Mouse (Mus musculus): ENCODE measurements around the gene Dnajc3.
"Not testable (repeated sequence)": the region's sequence is repeated elsewhere in the genome, so short reads cannot be mapped to it uniquely, and the experiment has no call there.

Gene Dnajc3

DNA sequence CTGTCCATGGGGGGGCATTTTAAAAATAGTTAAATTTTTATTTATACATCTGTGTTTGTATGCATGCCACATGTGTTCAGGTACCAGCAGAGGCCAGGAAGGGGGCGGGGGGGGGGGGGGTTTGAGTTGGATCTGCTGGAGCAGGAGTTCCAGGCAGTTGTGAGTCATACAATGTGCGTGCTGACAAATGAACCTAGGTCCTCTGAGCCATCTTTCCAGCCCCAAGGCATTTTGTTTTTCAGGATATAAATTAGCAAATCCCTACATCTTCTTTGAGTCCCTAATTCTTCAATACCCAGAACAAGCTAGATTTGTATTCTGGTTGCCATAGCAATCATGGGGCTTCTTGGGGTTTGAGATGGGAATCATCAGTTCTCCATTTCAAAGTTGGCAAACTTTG lies 6.6 kb upstream of the Dnajc3 start:
- DNase-seq (ENCODE audit: low read depth), result no peak

- DNase-seq (ENCODE audit: low read depth), result no peak
Observed at GRCm38 (mm10) chr14:118932956-118933355, 4.8 kb upstream of the Dnajc3 start.

DNA sequence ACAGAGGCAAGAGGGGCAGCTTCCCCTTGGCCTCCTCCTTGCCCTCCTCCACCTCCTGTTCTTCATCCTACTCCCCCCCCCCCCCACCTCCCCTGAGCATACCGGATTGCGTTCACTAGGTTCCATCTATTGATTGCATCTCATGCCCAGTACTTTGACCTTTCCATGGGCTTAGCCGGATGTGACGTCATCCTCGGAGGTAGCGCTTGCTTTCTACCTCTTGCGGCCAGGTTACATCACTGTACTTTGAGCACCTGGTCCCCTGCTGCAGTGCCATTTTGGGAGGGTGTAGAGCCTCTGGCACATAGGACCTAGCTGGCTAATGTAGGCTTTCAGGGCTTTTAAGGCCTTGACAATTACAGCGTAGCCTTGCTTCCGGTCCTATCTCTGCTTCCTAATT lies 3.1 kb upstream of the Dnajc3 start:
- DNase-seq (ENCODE audit: low read depth), result no peak

DNA sequence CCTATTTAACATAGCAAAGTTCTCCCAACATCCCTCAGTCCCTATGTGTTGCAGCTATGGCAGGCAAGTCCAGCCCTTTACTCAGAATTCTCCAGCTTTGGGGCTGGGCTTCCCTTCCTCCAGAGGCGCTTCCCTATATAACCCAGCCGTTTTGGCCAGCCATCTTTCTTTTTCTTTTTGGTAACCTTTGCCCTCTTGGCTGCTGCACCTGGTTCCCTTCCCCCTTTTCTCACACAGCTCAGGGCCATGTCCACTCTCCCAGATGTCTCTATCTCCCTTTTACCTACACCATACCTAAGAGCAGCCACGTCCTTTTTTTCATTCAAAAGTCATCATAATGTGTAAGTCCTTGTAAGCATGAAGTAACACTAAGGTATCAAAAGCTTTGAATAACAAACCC lies 1.5 kb upstream of the Dnajc3 start:
- no peak for DNase-seq (ENCODE audit: low read depth)

- DNase-seq (ENCODE audit: low read depth), result no peak
Observed at GRCm38 (mm10) chr14:118936952-118937351, 824 bp upstream of the Dnajc3 start.

DNA sequence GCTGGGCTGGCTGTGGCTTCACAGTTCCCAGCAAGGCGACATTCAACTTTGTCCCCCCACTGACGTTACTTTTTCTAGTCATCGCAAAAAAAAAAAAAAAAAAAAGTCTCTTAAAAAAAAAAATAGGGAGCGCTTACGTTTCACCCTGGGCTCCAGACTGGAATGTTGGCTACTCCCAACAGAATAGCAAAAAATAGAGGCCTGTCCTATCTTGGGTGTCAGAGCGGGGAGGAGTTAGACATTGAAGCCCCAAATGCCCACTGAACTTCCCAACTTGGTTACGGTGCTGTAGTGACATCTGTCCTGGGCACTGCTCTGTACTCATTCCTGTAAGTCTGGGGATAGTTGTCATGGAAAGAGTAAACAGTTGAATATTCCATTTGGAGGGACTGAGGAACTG lies 775 bp downstream of the Dnajc3 start:
- DNase-seq (ENCODE audit: low read depth), result no peak

DNA sequence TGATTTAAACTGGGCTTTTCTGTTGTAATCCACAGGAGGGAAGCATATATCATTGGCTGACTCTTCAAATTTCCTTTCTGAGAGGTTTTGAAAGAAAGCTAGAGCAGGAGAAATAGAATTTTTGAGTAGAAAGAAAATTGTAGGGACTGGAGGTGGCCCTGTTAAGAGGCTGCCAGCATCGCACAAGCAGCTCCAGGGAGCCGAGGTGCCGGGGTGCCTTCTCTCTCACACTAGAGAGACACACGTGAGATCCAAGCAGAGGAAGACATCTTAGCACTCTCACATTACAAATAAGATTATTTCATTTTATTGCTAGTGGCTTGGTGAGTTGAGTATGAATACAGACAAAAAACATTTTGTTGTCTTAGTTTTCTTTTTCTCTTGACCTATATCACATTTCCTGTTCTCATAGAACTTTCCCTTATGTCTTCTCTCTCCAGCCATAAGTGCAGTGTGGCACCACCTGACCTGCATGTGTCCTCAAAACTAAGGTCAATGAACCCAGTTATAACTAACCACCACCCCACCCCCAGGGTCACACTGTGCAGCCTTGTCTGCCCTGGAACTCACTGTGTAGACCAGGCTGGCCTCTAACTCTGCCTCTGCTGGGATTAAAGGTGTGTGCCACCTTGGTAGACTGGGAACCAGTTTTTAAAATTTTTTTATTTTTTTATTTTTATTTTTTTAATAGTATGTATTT lies 3.2 kb downstream of the Dnajc3 start:
- no peak for DNase-seq (ENCODE audit: low read depth)

- DNase-seq (ENCODE audit: low read depth), result peak; percentile 55
Observed at GRCm38 (mm10) chr14:118942076-118942475, 4.3 kb downstream of the Dnajc3 start.

DNA sequence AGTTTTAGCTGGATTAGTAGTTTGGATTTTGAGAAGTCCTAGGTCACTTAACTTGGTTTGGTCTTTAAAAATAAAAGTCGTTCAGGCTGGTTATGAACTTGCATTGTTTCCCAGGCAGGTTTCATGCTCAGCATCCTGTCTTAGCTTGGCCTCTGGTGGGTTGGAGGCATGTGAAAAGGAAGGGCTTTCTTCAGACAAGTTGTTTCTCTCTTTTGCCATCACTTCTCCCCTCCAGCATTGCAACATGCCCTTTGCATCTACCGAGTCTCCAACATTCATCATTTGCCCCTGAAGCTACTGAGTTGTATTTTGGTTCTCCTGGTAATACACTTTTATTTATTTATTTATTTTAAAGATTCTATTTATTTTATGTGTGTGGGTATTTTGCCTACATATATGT lies 6.9 kb downstream of the Dnajc3 start:
- peak; percentile 46 for DNase-seq (ENCODE audit: low read depth)

DNA sequence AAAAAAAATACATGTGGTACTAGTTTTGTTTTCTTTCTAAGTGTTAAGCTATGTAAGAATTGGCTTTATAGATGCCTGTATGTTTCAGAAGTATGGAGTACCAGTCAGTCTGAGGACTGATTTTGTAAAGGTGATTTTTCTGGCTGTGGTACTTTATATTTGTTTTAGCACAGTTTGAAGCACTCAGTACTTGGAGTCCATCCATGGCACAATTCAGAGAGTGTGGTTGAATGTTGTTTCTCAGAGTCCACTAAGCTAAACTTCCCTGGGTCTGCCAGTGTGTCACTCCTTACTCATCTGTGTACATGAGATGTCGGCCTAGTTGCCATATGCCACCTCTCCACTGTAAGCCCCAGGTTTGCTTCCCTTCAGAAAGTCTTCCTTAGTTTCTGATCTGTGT lies 11.1 kb downstream of the Dnajc3 start:
- DNase-seq (ENCODE audit: low read depth), result no peak

- DNase-seq (ENCODE audit: low read depth), result no peak
Observed at GRCm38 (mm10) chr14:118951912-118952583, 14.3 kb downstream of the Dnajc3 start.

DNA sequence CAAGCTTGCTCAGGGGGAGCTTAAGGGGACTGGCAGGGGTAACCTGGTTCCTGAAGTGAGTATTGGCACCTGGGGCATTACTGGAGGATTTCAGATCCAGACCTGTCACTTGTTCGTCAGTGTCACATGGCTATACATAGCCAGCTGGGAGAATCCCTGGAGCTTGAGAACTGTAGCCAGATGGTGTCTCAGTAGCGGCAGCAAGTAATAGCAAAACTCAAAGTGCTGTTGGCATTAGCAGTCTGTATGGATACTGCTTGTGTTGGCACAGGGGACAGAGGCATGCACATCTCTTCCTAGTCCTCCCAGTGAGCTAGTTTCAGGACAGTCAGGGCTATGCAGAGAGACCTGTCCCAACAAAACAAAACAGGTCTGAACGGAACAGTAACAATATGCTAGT lies 20.2 kb downstream of the Dnajc3 start:
- DNase-seq (ENCODE audit: low read depth), result no peak

GRCm38 (mm10) chr14:118965356-118966000 lies 27.7 kb downstream of the Dnajc3 start:
- DNase-seq (ENCODE audit: low read depth), result no peak

DNA sequence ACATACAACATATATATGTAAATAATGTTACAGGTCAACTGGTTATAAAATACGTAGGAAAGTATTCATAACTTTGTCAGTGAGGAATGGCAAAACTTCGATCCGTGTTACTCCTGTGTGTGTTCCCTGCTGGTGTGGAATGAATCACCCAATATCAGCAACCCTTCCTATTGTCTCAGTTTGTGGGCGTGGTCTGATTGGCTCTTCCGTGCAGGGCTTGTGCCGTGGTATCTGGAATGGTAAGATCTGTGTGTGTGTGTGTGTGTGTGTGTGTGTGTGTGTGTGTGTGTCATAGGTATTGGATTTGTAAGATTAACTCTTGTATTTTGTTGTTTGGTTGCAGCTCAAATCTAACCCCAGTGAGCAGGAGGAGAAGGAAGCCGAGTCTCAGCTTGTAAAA lies 29.9 kb downstream of the Dnajc3 start:
- DNase-seq (ENCODE audit: low read depth), result no peak

GRCm38 (mm10) chr14:118972268-118972667 lies 34.5 kb downstream of the Dnajc3 start:
- no peak for DNase-seq (ENCODE audit: low read depth)

DNA sequence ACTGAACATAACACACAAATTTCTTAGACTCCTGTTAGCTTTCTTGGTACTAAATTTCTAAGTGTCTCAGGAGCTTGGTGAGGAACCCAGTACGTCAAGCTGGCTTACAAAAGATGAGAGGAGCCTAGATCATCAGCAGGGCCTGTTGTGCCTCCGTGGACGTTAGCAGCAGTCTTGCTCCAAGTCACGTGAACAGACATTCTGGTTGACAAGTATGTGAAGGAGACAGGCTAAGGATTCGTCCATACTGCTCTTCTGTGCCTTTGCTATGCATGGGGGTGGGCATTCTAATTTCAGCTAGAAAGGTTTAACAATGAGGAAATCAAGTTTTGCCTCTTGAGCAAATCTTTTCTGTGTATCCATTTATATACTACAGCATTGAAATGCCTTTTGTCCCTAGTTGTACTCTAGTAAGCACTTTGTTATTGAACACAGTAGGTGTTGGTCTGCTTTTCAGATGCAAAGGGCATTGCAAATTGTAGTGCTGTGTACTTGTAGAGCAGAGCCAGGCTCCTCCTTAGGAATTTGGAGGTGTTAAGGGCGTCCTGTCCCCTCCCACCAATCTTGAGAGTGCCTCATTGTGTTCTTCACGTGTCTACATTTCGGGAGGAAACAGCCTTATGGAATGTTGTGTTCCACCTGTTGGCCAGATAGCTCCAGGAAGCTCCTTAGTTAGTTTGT lies 39.5 kb downstream of the Dnajc3 start:
- DNase-seq (ENCODE audit: low read depth), result no peak

- DNase-seq (ENCODE audit: low read depth), result no peak
Observed at GRCm38 (mm10) chr14:118979571-118980325, 42.0 kb downstream of the Dnajc3 start.

DNA sequence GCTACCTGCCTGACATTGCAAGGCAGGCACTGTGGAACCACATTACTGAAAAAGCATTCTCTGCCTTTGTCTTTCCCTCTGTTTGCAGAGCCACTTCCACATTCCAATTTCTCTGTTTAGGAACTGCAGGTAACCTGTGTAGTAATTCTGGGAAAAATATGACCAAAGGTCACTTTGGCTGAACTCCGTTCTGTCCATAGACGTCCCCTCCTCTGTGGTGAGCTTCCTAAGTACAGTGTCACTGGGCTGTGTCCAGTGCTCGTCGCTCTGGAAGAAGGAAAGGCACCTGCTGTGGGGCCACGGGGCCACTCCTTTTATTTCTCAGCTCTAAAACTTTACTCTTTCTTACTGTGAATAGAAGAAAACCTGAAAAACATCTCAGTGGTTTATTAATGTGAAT lies 42.6 kb downstream of the Dnajc3 start:
- no peak for DNase-seq (ENCODE audit: low read depth)

GRCm38 (mm10) chr14:118980890-118981289 lies 43.1 kb downstream of the Dnajc3 start:
- DNase-seq (ENCODE audit: low read depth), result no peak

DNA sequence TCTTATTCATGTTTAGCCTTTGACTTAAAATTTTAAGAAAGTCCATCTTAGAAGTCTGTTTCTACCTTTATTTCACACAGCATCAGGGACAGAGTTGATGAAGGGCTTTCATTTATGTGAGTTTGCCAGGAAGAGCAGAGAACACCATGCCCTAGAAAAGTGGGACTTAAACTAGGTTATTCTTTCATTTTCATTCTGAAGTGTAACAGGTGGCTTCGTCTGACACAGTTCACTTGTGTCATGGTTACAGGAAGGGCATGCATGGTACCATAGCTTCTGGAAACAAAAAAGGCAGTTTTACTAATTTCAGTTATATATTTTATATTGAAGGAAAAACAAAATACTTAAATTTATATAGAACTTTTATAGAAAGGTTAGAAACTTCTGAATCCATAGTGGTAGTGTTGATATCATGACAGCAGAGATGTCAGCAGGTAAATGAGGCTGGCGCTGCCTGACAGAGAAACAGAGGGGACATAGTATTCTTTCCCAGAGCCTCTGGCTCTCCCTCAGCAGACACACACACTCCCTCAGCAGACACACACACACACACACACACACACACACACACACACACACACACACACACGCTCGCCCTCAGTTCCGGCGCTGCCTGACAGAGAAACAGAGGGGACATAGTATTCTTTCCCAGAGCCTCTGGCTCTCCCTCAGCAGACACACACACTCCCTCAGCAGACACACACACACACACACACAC lies 44.1 kb downstream of the Dnajc3 start:
- not testable (repeated sequence) for DNase-seq (ENCODE audit: low read depth)

GRCm38 (mm10) chr14:118982429-118983045 lies 44.8 kb downstream of the Dnajc3 start:
- peak; percentile 35 for DNase-seq (ENCODE audit: low read depth)

Data from 416B (cell line).